Mouse (Mus musculus) cerebellum, adult 8-10 months (tissue): ENCODE measurements around the gene Olfr1441.
A peak's percentile ranks its signal among the peaks of the same experiment; 100 is the strongest.

ENCODE experiments used
- DNase-seq: peaks from one replicate; pipeline ENCODE4 v3.0.0; 2022

Gene Olfr1441

DNA sequence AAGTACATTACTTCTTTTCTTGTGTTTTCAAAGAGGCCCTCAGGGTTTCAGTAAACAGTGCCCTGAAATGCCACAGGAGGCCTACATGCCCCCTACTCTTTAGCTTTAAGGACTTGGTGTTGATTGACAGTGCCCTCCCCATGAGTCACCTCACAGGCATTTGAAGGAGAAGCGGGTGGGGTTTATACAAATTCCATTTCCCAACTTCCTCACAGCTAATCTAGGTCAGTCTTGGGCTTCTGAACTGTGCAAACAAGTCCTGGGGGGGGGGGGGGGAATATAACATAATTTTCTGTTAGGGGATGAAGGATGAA lies 46.4 kb downstream of the Olfr1441 start:
- no peak for DNase-seq

DNA sequence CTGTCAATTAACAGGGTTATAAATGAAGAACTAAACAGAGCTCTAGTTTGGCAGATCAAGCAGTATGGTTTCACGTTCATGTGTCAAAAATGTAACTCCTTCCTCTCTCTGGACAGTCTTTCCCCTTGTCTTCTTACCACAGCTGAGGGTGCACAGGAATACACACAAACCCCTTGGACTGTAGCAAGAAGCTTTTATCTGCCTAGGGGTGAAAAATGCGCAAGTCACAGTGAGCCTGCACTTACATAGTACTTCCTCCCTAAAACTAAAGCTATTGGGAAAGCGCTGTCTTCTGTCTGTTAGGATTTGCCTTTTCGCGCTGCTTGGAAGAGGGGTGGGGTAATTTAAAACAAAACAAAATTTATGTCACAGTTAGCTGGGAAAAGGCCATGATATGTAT lies 46.9 kb downstream of the Olfr1441 start:
- no peak for DNase-seq

DNA sequence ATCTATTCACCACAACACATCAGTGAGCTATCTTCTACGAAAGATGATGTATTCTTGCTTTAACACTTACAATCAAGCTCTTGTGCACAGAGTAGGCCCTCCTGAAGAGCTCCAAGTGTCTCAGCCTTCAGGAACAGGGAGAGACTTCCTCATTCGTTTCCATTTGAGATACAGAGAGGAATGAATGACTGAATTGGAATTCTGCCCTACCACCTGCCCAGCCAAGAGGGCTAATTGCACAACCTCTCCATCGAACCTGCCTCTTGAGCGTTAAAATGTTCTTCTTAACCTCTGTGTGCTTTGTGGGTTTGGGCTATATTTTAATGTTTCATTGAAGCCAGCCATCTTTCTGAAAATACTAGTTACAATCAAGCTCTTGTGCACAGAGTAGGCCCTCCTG lies 47.4 kb downstream of the Olfr1441 start:
- DNase-seq, result no peak

DNA sequence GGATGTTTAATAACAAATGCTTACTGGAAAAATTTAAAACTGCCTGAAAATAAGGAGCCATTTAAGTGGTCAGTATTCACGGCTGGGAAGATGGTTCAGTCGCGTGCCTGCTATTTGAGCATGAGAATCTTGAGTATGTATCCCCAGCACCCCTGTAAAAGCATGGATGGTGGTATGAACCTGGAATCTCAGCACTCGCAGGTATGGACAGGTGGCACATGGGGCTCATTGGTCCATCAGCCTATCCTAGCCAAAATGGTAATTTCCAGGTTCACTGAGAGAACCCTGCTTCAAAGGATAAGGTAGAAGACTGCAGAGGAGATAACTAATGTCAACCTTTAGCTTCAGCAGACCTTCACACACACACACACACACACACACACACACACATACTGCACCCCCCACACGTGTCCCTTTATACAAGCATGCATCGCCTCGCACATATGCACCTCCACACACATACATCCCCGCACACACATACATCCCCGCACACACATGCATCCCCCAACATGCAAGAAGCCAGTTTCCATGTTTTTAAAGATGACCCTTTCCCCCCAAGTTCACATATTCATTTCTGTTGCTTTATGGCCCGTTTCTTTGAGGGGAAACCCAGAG lies 48.4 kb downstream of the Olfr1441 start:
- DNase-seq, result no peak

DNA sequence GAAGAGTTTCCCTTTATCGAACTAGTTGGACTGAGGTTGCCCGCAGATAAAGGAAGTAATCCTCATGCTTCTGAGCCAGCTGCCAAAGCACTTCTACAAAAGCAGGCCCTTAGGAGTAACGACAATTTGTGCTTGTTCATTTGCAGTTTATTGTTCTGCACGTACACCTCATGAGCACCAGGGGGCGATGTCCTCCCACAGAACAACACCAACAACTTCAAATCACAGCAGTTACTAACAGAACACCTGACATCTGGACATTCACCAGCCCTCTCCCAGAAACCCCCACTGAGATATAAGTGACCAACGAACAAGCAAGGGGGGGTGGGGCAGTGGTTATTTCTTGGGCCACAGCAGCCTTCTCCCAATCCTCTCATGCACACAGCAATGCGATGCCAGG lies 49.0 kb downstream of the Olfr1441 start:
- peak; percentile 53 for DNase-seq

DNA sequence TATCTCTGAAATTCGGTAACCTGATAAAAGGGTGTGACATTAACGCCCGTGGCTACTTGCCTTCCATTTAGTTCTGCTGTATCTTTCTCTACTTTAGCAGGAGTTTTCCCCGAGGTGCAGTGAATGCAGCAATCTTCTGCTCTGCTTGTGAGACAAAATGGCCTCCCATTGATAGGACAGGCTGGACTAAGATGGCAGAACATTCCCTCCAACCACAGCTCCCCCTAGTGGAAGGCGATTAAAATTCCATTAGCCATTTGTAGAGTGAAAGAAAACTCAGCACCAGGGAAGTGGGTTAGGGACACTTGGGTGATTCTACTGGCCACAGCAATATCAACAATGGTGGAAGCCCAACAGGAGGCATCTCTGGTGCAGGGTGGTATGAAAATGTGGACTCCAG lies 50.2 kb downstream of the Olfr1441 start:
- DNase-seq, result no peak

DNA sequence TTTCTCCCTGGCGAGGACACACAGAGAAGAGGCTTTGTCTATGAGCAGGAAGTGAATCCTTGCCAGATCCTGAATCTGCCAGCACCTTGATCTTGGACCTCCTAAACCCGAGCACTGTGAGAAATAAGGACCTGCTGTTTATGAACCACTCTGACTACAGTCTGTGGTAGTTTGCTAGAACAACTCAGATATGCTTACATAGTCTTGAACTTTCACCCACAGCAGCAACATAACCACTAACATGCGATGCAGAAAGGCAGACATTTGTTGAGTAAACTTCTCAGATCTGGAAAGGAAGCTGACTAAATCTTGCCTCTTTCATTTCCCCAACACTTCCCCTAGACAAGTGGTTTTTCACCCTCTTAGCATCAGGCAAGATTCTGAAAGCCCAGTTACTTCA lies 54.6 kb downstream of the Olfr1441 start:
- no peak for DNase-seq

DNA sequence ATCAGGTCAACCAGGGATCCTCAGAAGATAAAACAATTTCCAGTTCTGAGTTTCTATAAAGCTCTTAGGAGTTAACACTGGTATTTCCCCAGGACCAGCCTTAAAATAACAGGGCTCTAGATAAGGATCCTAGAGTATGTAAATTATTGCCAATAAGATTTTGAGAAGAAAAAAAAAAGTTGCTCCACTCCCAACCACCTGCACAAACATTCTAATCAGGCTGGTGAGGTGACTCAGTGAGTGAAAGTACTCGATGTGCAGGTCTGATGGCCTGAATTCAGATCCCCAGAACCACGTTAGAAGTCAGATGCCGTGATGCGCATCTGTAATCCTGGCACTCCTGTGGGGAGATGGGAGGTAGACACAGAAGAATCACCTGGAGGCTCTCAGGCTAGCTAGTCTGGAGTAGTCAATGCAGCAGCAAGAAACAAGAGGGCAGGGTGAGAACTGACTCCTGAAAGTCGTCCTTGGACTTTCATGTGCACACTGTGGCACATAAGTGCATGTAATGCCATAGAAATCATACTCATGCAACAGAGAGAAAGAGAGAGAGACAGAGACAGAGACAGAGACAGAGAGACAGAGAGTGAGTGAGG lies 55.2 kb downstream of the Olfr1441 start:
- no peak for DNase-seq
